Mouse (Mus musculus): ENCODE results near the gene Mapkap1. TPM values are rescaled to one million over a fixed set of nuclear protein-coding genes. Genes with fewer than 3 reads are reported as not detected.
"Not testable (repeated sequence)": the region's sequence is repeated elsewhere in the genome, so short reads cannot be mapped to it uniquely, and the experiment has no call there.

Mapkap1 gene
- total and polyA plus RNA-seq, 3 experiments: 37.4 to 90.0 (median 60.9) TPM

DNA sequence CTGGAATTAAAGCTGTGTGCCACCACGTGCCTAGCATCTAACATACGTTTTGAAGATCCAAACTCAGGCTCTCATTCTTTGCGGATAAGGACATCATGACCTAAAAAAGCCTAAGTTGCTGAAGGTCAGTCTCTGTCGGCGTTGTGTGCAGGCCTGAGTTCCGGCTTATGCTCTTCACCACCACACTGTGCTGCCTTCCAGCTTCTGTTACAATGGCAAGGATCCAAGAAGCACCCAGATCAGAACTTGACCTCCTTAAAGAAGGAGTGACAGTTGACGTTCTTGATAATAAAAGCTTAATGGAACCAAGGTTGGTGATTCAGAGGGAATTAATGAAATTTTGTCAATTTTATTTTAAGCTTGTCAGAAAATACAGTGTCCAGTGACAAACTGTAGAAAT, 80.7 kb downstream of the Mapkap1 start:
- ATAC-seq (ENCODE audit: extremely low read depth, insufficient number of reproducible peaks, low FRiP score, poor library complexity, severe bottlenecking): no peak

DNA sequence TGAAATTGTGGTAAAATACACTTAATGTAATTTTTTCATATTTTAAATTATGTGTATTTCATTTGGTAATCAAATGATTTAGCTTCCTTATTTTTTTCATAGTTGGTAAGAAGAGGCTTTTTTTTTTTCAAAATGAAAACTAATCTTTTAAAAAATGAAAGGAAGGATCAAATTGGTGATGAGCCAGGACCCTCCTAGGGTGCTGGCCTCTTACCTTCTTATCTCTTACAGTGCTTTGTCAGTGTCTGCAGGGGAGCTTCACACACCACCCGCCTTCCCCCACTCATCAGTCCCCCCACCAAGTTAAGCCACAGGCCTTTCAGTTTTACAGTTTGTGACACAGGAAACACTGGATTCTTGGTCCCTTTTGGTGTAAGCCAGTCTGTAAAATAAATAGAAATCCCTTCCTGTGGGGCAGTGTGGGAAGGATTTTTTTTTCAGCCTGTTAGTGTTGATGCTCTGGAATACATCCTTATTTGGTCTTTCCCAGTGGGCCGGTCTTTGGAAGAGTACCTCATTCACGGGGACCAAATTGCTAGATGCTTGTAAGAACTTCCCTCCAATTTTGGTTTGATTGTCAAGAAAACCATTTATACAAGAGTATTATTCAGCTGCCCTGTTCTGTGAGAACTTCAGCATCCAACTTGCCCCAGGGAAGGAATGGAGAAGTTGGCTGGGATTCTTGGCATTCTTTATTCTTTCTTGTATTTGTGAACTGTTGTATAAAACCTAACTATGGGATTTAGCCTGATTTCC, 97.6 kb downstream of the Mapkap1 start:
- Histone ChIP-seq H3K9me3 (replicated peaks) (no peaks in the 10 kb centered on the region), H3K36me3 (replicated peaks) (peaks cover 34% of the 10 kb centered on the region), H3K27me3 (ENCODE audit: insufficient read depth, low read length) (no peaks in the 10 kb centered on the region), H3K4me1 (ENCODE audit: insufficient read depth, low read depth, low read length) (no peaks in the 10 kb centered on the region; the same call in 1 of the 2 replicates), H3K4me3 (ENCODE audit: low read depth, low read length) (no peak overlapping the region)
- no peak for DNase-seq (ENCODE audit: low spot score)
- ATAC-seq (ENCODE audit: extremely low read depth, insufficient number of reproducible peaks, low FRiP score, poor library complexity, severe bottlenecking): no peak
- no peak for TF ChIP-seq TAL1 (conservative IDR thresholded peaks at IDR 0.05; ENCODE audit: low read depth, low read length)
- TF ChIP-seq CTCF (IDR thresholded peaks at IDR 0.05; ENCODE audit: low read depth, low read length): no peak
- TF ChIP-seq GATA1 (IDR thresholded peaks at IDR 0.05; ENCODE audit: borderline replicate concordance, low read length): no peak

More for the DNA sequence above, 80.7 kb downstream of the Mapkap1 start:
- Histone ChIP-seq H3K36me3 (replicated peaks) (peaks cover 37% of the 10 kb centered on the region), H3K4me3 (ENCODE audit: low read depth, low read length) (no peak overlapping the region), H3K9me3 (replicated peaks) (no peaks in the 10 kb centered on the region), H3K27me3 (ENCODE audit: insufficient read depth, low read length) (no peaks in the 10 kb centered on the region), H3K4me1 (ENCODE audit: insufficient read depth, low read depth, low read length) (no peaks in the 10 kb centered on the region)
- no peak for DNase-seq (ENCODE audit: low spot score)
- TF ChIP-seq POLR2AphosphoS5 (IDR thresholded peaks at IDR 0.05; ENCODE audit: insufficient replicate concordance, low read depth, low read length) (no peak), GATA2 (IDR thresholded peaks at IDR 0.05; ENCODE audit: borderline replicate concordance, low read depth, low read length) (no peak), CTCF (IDR thresholded peaks at IDR 0.05; ENCODE audit: low read depth, low read length) (no peak), GATA1 (IDR thresholded peaks at IDR 0.05; ENCODE audit: borderline replicate concordance, low read length) (no peak), TAL1 (conservative IDR thresholded peaks at IDR 0.05; ENCODE audit: low read depth, low read length) (no peak)

DNA sequence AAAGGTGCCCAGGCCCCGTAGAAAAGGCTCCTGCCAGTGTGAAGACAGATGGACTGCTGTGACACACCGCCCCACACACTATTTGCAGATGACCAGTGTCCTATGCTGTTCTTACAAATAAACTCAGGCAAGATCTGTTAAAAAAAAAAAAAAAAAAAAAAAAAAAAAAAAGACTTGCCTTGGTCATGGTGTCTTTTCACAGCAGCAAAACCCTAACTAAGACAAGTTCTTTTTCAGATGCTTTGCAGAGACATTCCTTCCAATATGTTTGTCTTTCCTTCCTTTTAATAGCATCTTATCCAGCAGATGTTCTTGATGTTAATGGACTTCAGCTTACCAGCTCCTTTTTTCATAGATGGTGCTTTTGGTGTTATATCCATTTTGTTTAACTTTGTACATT, 99.6 kb downstream of the Mapkap1 start:
- not testable (repeated sequence) for H3K4me3 ChIP-seq (ENCODE audit: low read depth, low read length); ATAC-seq (ENCODE audit: extremely low read depth, insufficient number of reproducible peaks, low FRiP score, poor library complexity, severe bottlenecking); H3K27me3 ChIP-seq (ENCODE audit: insufficient read depth, low read length); DNase-seq (ENCODE audit: low spot score); H3K9me3 ChIP-seq (replicated peaks); H3K4me1 ChIP-seq (ENCODE audit: insufficient read depth, low read depth, low read length)
- peaks cover 29% of the 10 kb centered on the region for H3K36me3 ChIP-seq (replicated peaks)

DNA sequence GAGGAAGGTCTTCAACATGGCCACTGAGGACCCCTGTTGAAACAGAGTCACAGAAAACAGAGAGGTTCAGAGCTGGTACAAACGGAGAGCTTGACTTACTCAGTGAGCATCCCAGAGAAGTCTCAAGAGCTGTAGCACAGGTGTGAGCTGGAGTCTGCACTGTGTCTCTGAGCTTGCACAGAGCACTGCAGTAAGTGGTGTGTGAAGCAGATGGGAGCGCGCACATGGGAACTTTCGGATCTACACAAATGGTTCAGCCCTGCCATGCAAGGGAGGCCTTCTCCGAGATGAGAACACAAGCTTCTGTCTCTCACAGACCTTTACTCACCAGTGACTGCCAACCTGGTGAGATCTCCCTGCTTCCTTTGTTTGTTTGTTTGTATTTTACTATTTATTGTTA, 103.3 kb downstream of the Mapkap1 start:
- no peak for ATAC-seq (ENCODE audit: extremely low read depth, insufficient number of reproducible peaks, low FRiP score, poor library complexity, severe bottlenecking)
- H3K27me3 ChIP-seq (ENCODE audit: insufficient read depth, low read length): no peaks in the 10 kb centered on the region
- H3K9me3 ChIP-seq (replicated peaks): no peaks in the 10 kb centered on the region
- no peak overlapping the region for H3K4me3 ChIP-seq (ENCODE audit: low read depth, low read length)
- DNase-seq (ENCODE audit: low spot score): no peak
- no peaks in the 10 kb centered on the region for H3K4me1 ChIP-seq (ENCODE audit: insufficient read depth, low read depth, low read length)
- H3K36me3 ChIP-seq (replicated peaks): peaks cover 35% of the 10 kb centered on the region
- no peak for TF ChIP-seq GATA1 (IDR thresholded peaks at IDR 0.05; ENCODE audit: borderline replicate concordance, low read length)
- no peak for TF ChIP-seq GATA2 (IDR thresholded peaks at IDR 0.05; ENCODE audit: borderline replicate concordance, low read depth, low read length)
- TF ChIP-seq POLR2AphosphoS5 (IDR thresholded peaks at IDR 0.05; ENCODE audit: insufficient replicate concordance, low read depth, low read length): no peak
- no peak for TF ChIP-seq CTCF (IDR thresholded peaks at IDR 0.05; ENCODE audit: low read depth, low read length)
- TF ChIP-seq TAL1 (conservative IDR thresholded peaks at IDR 0.05; ENCODE audit: low read depth, low read length): no peak

DNA sequence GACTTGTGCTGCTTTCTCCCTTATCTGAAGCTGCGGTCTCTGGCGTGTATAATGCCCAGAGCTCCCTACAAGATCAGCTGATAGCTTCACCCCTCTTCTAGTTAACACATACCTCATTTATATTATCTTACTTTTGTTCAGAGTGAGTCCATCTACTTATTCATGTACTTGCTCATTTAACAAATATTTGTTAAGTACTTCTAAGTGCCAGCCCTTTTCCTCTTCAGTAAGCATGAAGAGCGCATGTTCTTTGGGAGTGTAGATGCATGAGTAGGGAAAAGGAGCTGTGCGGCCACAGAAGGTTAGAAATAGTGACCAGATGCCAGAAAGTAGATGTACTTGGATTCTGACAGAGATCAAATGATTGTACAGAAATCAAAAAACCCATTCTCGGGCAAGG, 108.7 kb downstream of the Mapkap1 start:
- H3K4me3 ChIP-seq (ENCODE audit: low read depth, low read length): no peak overlapping the region
- no peaks in the 10 kb centered on the region for H3K27me3 ChIP-seq (ENCODE audit: insufficient read depth, low read length)
- TF ChIP-seq GATA2 (IDR thresholded peaks at IDR 0.05; ENCODE audit: borderline replicate concordance, low read depth, low read length) (no peak), TAL1 (conservative IDR thresholded peaks at IDR 0.05; ENCODE audit: low read depth, low read length) (no peak), GATA1 (IDR thresholded peaks at IDR 0.05; ENCODE audit: borderline replicate concordance, low read length) (no peak), CTCF (IDR thresholded peaks at IDR 0.05; ENCODE audit: low read depth, low read length) (no peak), POLR2AphosphoS5 (IDR thresholded peaks at IDR 0.05; ENCODE audit: insufficient replicate concordance, low read depth, low read length) (no peak)
- no peaks in the 10 kb centered on the region for H3K4me1 ChIP-seq (ENCODE audit: insufficient read depth, low read depth, low read length)
- DNase-seq (ENCODE audit: low spot score) (no peak), ATAC-seq (ENCODE audit: extremely low read depth, insufficient number of reproducible peaks, low FRiP score, poor library complexity, severe bottlenecking) (no peak)
- H3K36me3 ChIP-seq (replicated peaks): peaks cover 31% of the 10 kb centered on the region
- H3K9me3 ChIP-seq (replicated peaks): no peaks in the 10 kb centered on the region

DNA sequence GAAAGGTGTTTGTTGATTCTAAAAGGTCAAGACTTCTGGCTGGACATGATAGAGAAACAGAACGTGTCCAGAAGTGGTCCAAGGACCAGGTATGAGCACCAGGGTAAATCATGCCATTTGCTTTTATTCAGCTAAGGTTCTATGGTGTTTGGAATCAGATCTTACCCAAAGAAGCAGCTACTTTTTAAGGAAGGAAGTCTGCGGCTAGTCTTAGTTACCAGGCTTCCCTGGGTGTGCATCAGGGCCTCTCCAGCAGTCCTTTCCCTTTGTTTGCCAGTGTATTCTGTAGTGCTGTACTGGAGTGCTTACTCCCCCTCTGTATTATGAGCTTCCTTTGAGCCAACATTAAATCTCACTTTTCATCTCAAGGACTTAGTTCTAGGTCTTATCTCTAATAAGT, 111.5 kb downstream of the Mapkap1 start:
- H3K4me1 ChIP-seq (ENCODE audit: insufficient read depth, low read depth, low read length): no peaks in the 10 kb centered on the region
- peaks cover 42% of the 10 kb centered on the region for H3K36me3 ChIP-seq (replicated peaks)
- DNase-seq (ENCODE audit: low spot score) (no peak), ATAC-seq (ENCODE audit: extremely low read depth, insufficient number of reproducible peaks, low FRiP score, poor library complexity, severe bottlenecking) (no peak)
- H3K9me3 ChIP-seq (replicated peaks): no peaks in the 10 kb centered on the region
- no peaks in the 10 kb centered on the region for H3K27me3 ChIP-seq (ENCODE audit: insufficient read depth, low read length)
- H3K4me3 ChIP-seq (ENCODE audit: low read depth, low read length): no peak overlapping the region
- no peak for TF ChIP-seq GATA1 (IDR thresholded peaks at IDR 0.05; ENCODE audit: borderline replicate concordance, low read length)
- no peak for TF ChIP-seq TAL1 (conservative IDR thresholded peaks at IDR 0.05; ENCODE audit: low read depth, low read length)
- TF ChIP-seq POLR2AphosphoS5 (IDR thresholded peaks at IDR 0.05; ENCODE audit: insufficient replicate concordance, low read depth, low read length): no peak
- no peak for TF ChIP-seq GATA2 (IDR thresholded peaks at IDR 0.05; ENCODE audit: borderline replicate concordance, low read depth, low read length)
- TF ChIP-seq CTCF (IDR thresholded peaks at IDR 0.05; ENCODE audit: low read depth, low read length): no peak

All from G1E (cell line).